Mouse (Mus musculus) lung, postnatal 36 days (tissue): ENCODE measurements around the gene Acp1.
A peak's percentile ranks its signal among the peaks of the same experiment; 100 is the strongest.

Experiments used
- DNase-seq: peaks from one replicate; pipeline ENCODE4 v3.0.0; 2022; ENCODE audit warnings: mixed read lengths

Gene Acp1

GRCm38 (mm10) chr12:30856172-30856571 is 55.2 kb downstream of the Acp1 start:
- DNase-seq = no peak

GRCm38 (mm10) chr12:30855442-30856159 is 55.8 kb downstream of the Acp1 start:
- DNase-seq = no peak

GRCm38 (mm10) chr12:30851871-30852270 is 59.5 kb downstream of the Acp1 start:
- no peak for DNase-seq

- peak; percentile 44 for DNase-seq
Observed at GRCm38 (mm10) chr12:30850902-30851301, 60.5 kb downstream of the Acp1 start.

- DNase-seq = no peak
Observed at GRCm38 (mm10) chr12:30848521-30848920, 62.9 kb downstream of the Acp1 start.
